Mouse (Mus musculus) lung, postnatal 25 days (tissue): Measurements from ENCODE around the gene Erp29.
"Not testable (repeated sequence)": the region's sequence is repeated elsewhere in the genome, so short reads cannot be mapped to it uniquely, and the experiment has no call there.

Experiments
- DNase-seq: peaks from one replicate; pipeline ENCODE4 v3.0.0; 2022; ENCODE audit warnings: low spot score

The Erp29 gene

GRCm38 (mm10) chr5:121452026-121452869 is at the start of gene Erp29:
Gene Erp29, minus strand, starts transcription at chr5:121452506.
- peak; percentile 97 for DNase-seq

- not testable (repeated sequence) for DNase-seq
These were observed 49.2 kb upstream of the Erp29 start for GRCm38 (mm10) chr5:121501424-121501996.

- DNase-seq = no peak
These were observed 48.4 kb upstream of the Erp29 start for GRCm38 (mm10) chr5:121500719-121501118.

- no peak for DNase-seq
These were observed 41.0 kb upstream of the Erp29 start for GRCm38 (mm10) chr5:121493305-121493704.

- no peak for DNase-seq
These were observed 32.5 kb upstream of the Erp29 start for GRCm38 (mm10) chr5:121484801-121485200.

GRCm38 (mm10) chr5:121477680-121478079 is 25.4 kb upstream of the Erp29 start:
- peak; percentile 69 for DNase-seq

- DNase-seq = no peak
These were observed 23.7 kb upstream of the Erp29 start for GRCm38 (mm10) chr5:121476040-121476439.

GRCm38 (mm10) chr5:121474610-121475009 is 22.3 kb upstream of the Erp29 start:
- peak; percentile 54 for DNase-seq

GRCm38 (mm10) chr5:121472411-121472810 is 20.1 kb upstream of the Erp29 start:
- no peak for DNase-seq

GRCm38 (mm10) chr5:121469566-121469965 is 17.3 kb upstream of the Erp29 start:
- peak; percentile 33 for DNase-seq

GRCm38 (mm10) chr5:121463601-121464250 is 11.4 kb upstream of the Erp29 start:
- peak; percentile 36 for DNase-seq

GRCm38 (mm10) chr5:121462967-121463366 is 10.7 kb upstream of the Erp29 start:
- DNase-seq = peak; percentile 66

- DNase-seq = no peak
These were observed 9.8 kb upstream of the Erp29 start for GRCm38 (mm10) chr5:121462171-121462502.

GRCm38 (mm10) chr5:121461339-121462170 is 9.2 kb upstream of the Erp29 start:
- no peak for DNase-seq

GRCm38 (mm10) chr5:121455510-121456265 is 3.4 kb upstream of the Erp29 start:
- DNase-seq = no peak

GRCm38 (mm10) chr5:121454503-121454782 is 2.1 kb upstream of the Erp29 start:
- peak; percentile 59 for DNase-seq

GRCm38 (mm10) chr5:121453743-121454502 is 1.6 kb upstream of the Erp29 start:
- peak; percentile 17 for DNase-seq

GRCm38 (mm10) chr5:121452906-121453305 is 600 bp upstream of the Erp29 start:
- DNase-seq = no peak

GRCm38 (mm10) chr5:121451644-121452025 is 671 bp downstream of the Erp29 start, which contains the start of gene Tmem116:
Gene Tmem116, plus strand, starts transcription at chr5:121451893.
- DNase-seq = peak; percentile 27

GRCm38 (mm10) chr5:121451203-121451602 is 1.1 kb downstream of the Erp29 start:
- peak; percentile 55 for DNase-seq

- no peak for DNase-seq
These were observed 1.8 kb downstream of the Erp29 start for GRCm38 (mm10) chr5:121450476-121450875.
